Mouse (Mus musculus): Measurements from ENCODE around the gene Palm2.

The Palm2 gene

DNA sequence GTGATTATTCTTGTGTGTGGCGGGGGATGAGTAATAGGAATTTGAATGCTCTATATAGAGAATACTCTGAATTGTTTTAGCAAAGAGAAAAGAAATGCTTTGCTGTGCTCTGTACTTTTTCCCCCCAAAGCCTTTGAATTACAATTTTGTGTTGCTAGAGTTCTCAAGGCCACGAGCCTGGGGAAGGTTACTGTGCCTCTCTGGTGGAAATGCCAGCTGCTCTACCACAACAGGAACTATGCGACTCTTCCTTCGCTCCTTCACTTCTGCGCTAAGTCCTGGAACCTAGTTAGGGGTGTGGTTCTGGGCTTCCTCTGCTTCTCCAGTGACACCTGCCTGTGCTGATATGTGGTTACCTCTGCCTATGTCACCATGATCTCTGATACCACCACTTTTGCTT is 178.7 kb downstream of the Palm2 start:
- ATAC-seq (ENCODE audit: low TSS enrichment): peak; percentile 44; the same call in 1 of the 2 replicates

DNA sequence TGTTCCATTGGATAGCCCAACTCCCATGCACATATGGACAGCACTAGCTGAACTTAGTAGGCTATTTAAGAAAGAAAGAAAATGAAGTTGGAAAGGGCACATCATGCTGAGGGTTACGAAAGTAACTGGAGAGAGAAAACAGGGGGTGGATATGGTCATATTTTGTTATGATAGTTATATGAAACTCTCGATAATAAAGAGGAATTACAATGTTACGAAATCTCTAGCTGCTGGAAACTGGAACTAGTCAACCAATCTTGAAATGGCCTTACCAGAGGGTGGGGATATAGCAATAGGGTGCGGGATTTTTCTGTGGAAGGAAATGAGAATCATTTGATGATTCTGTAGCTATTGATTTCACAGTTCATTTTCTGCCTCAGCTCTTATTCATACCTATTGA is 180.6 kb downstream of the Palm2 start:
- ATAC-seq (ENCODE audit: low TSS enrichment): no peak

DNA sequence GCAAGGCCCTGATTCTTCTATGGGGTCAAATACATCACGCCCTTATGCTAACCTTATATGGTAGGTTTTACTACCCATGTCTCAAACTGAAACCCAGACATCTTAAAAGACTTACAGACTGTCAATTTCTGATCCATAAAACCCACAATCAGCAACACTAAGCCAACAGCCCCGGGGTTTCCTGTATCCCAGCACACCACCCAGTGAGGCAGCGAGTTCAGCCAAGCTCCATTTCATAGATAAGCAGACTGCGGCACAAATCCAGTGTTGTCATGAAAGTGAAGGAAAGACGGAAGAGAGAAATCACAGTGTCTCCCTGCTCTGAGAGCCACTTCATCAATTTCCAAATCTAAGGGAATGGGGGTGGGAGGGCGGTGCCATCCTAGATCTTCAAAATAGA is 184.7 kb downstream of the Palm2 start:
- ATAC-seq (ENCODE audit: low TSS enrichment): no peak

DNA sequence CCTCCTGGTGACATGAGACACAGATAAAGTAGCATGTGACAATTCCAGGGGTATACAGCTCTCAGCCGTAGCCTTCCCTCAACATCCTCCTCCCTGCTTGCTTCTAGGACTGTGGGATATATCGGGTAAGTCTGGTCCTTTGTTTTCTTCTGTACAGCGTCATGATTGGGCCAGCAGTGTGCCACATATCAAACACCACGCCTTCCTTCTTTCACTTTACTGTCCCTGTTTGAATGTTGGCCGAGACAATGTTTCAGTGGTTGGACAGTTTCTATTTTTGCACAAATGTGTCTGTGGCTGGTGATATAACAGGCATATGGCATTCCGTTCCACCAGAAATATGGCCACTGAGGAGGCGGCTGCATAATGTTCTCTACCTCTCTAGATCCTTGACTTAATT is 188.8 kb downstream of the Palm2 start:
- peak; percentile 97 for ATAC-seq (ENCODE audit: low TSS enrichment)

DNA sequence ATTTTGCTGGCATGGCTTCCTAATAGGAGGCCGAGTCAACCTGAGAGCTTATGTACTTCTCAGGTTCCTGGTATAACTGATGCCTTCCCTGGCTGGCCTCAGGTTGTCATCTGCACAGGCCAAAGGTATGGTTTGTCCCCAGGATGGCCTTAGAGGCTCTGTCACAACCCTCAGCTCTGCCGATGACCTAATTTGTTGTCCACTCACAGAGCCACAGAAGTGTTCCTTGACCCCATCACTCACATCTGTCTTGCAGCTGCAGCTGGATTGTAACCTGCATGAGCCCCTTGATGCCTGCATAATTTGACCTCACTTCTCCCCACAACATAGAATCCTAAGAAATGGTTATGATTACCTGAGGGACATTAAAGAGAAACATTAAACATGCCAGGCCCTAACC is 190.8 kb downstream of the Palm2 start:
- no peak for ATAC-seq (ENCODE audit: low TSS enrichment)

DNA sequence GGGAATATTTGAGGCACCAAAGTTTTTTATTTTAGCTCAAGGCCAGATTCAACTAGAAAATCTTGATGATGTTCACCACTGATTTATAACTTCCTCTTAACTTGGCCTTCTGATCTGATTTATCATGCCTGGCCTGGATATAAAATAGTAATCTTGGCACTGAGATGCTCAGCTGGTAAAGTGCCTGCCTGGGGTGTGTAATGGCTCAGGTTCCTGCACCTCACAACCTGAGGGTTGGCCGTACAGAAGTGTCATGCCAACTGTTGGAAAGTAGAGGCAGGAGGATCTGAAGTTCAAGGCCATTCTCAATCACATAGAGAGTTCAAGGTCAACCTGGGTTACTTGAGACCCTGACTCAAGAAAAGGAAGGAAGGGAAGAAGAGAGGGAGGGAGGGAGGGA is 191.3 kb downstream of the Palm2 start:
- ATAC-seq (ENCODE audit: low TSS enrichment): no peak

DNA sequence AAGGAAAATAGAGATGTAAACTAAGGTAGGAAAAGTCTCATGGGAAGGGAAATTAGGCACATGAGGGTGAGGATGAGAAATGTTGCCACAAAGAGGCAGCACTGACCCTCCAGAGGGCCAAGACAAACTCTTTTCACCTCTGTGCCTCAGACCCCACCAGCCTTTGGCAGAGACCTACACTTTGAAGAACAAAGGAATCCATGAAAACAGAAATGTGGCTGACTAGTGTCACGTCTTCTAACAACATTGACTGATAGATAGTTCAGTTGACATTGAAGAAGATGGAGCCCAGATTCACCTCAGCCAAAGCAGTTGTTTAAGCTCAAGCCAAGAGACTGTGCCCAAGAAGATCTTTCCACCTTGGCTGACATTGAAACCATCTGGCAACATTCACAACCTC is 191.7 kb downstream of the Palm2 start:
- ATAC-seq (ENCODE audit: low TSS enrichment): no peak

DNA sequence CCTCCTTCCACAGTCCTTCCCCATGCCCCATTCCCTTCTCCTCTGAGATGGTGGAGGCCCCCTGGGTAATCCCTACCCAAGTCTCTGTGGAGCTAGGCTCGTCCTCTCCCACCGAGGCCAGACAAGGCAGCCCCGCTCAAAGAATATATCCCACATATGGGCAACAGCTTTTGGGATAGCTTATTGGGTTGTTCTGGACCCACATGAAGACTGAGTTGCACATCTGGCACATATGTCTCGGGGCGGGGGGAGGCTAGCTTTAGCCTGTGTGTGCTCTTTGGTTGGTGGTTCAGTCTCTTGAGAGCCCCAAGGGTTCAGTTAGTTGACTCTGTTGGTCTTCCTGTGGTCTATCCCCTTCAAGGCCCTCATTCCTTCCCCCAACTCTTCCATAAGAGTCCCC is 192.9 kb downstream of the Palm2 start:
- no peak for ATAC-seq (ENCODE audit: low TSS enrichment)

DNA sequence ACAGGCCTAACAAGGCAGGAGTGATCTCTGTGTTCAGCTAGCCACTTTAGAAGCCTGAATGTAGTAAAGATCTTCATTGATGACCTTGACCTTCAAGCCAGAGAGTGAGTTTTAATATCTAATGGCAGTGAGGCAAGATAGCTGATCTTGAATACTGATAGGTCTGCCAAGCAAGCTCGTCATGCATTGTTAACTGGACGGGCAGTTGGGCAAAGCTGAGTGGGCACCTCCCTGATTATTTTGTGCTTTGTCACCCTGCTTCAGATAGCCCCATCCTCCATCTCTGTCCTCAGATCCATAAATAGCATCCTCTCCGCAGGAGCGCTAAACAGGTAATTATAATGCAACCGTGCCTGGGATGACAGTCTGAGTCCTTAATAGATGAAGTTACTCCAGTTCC is 198.3 kb downstream of the Palm2 start:
- ATAC-seq (ENCODE audit: low TSS enrichment): no peak

DNA sequence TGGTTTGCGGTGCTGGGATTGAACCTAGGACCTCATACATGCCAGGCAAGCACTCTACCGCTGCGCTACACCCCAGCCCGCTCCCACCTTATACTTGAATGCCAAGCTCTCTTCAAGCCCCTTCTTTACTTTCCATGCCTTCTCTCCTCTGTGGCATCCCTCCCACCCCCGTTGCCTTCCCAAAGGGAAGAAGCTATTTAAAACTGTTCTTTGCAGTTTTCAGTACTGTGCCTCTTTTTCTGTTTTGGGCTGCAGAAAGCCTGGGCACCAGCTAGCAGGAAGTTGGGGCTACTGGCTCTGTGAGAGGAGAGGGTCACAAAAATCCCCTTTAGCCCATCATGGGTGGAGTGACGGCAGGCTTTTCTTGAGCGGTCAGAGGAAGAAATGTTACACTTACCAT is 199.0 kb downstream of the Palm2 start:
- peak; percentile 72 for ATAC-seq (ENCODE audit: low TSS enrichment)

DNA sequence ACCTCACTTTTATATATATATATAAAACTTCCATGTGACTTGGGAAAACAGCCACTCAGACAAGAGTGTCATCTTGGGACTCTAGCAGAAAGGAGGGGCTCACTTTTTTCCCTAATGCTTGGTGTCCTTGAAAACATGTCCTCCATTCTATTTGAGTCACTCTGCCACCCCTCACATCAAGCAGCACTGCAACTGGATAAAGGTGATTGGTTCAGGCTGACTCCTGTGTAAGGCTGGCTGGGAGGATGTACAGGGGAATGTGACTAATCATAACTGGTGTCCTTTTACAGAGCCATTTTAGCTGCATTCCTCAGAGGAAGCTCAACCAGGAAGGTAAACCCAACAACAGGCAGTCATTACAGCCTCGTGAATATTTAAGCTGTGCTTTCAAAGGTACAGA is 200.9 kb downstream of the Palm2 start:
- ATAC-seq (ENCODE audit: low TSS enrichment): no peak

DNA sequence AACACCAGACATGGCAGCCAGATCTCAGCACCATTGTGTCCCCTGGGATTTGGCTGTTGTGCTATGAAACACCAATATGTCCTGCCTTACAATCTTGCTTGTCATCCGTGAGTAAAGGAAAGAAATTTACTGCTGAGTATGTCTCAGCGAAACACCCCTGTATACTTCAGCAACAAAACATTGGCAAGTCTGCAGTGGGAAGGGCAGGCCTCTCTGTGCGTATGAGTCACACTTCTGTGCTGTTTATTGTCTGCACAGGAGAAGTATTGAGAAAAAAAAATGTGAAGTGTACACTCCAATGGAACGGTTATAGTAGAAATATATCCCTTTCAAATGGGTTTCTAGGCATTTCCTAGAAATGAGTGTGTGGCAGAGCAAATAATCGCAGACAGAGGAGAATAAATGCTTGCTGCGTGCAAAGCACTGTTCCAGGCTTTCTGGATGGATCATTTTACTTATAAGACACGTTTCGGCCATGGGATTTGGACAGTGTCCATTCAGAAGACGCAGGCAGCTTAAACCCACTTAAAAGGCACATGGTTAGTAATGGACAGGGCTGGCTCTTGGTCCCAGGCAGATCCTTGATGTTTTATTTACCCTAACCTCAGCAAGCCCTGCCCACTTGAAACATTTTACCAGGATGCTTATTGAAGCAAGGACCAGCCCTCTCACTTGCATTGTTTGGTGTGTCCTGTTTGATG is 202.9 kb downstream of the Palm2 start:
- no peak for ATAC-seq (ENCODE audit: low TSS enrichment)

DNA sequence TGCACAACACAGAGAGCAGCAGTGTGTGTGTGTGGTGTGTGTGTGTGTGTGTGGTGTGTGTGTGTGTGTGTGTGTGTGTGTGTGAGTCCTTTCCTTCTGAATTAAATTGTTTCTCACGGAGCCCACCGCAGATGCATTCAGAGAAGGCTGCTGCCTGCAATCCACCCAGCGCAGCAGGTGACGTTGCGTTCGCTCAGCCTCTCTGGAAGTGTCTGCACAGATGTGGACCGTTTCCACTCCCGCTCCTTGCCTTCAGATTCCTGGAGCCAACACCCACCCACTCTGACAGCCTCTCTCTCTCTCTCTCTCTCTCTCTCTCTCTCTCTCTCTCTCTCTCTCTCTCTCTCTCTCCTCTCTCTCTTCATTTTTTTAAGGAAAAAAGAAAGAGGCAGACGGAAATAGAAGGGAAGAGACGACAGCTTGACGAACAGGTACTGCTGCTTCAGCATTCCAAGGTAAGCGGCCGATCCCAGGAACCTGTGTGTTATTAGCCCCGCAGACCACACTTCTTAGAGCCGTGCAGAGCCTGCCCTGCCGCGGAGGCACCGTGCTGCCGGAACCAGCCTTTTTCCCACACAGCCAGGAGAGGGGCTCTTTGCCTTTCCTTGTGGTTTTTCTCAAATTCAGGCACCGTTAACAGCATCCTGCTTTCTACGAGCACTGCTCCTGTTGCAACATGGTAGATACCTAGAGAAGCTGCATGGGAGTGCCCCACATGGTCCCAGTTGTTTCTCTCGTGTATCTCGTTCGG is 203.8 kb downstream of the Palm2 start:
- ATAC-seq (ENCODE audit: low TSS enrichment): peak; percentile 48

DNA sequence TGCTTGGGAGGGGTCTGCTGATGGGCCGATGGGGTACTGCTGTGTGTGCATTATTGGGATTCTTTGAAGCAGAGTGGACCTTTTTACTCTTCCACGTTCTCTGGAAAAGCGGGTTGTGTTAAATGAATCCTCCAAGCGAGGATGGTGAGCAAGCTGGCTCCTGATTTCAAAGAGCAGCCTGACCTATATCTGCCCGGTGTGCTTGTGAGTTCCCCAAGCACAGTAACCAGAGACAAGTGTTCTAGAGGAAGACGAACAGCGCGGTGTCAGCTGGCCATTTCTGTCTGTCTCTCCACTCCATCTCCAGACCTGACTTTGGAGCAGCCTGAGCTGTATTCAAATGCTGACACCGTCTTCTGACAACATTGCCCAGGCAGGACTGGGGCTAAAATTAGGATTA is 204.9 kb downstream of the Palm2 start:
- peak; percentile 33; the same call in 1 of the 2 replicates for ATAC-seq (ENCODE audit: low TSS enrichment)

DNA sequence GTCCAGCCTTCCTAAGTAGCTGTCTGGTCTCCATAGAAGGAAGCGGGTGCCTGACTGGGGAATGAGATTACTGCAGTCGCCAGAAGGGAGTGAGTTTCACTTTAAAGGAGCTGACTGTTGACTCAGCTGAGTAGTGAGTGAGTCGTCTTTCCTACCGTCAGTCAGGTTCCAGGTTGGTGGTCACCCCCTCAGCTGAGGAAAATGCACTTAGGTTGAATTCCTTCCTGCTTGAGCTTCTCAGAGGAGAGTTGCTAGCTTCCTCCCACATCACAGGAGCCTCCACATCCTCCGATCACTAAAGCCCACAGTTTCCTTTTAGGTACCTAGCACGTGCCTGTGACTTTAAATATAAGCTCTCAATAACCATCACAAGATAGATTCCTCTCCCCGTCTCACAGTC is 206.2 kb downstream of the Palm2 start:
- peak; percentile 50 for ATAC-seq (ENCODE audit: low TSS enrichment)

DNA sequence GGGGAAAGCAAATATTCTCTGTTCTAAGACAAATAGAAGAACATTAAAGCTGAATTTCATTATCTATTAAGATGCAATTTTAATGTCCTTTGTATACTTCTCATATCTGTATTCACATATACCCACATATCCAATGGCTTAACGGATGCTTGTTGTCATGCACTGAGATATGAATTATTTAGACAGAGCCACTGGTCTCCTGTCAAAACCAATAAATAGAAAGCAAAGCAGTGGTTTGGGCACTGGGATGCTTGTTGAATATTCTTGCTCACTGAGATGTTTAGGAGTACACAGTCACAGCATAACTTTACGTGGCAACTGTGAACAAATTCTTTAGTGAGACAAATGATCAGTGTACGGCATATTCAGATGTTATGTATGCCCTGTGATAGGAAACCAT is 206.9 kb downstream of the Palm2 start:
- ATAC-seq (ENCODE audit: low TSS enrichment): no peak

DNA sequence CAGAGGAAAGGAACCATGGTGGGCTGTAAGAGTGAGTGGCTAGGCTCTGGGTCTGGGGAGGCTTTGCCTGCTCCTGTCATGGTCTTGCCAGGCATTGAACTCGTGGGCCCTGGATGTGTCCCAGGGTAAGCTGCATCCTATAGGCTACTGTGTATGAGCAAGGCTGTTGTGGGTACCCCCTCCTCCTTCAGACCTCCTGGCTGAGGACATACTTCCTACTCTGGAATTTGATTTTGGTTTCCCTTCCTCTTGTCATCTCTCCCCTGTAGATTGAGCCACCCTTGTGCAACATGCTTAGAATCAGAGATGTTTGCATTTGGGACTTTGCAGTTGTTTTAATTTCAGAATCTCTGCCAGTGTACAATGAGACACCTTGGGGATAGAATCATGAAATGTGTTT is 216.9 kb downstream of the Palm2 start:
- ATAC-seq (ENCODE audit: low TSS enrichment): no peak

DNA sequence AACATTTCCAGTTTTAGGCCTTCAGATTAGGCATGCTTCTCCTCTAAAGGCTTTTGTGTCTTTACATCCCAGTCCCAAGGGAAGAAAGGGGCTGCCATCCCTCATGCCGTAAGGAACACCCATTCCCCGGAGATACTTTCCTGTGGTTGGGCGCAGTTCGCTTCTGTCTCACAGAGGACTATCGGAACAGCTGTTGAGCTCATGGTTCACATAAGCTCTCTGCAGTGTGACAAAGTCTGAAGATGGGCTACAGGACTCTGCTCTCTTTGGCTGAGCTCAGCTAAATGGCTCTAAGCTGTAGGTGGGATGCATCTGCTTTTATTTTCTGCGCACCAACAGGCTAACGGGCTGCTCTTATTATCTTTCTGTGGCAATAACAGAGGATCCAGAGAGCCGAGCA is 217.5 kb downstream of the Palm2 start:
- ATAC-seq (ENCODE audit: low TSS enrichment): peak; percentile 48

DNA sequence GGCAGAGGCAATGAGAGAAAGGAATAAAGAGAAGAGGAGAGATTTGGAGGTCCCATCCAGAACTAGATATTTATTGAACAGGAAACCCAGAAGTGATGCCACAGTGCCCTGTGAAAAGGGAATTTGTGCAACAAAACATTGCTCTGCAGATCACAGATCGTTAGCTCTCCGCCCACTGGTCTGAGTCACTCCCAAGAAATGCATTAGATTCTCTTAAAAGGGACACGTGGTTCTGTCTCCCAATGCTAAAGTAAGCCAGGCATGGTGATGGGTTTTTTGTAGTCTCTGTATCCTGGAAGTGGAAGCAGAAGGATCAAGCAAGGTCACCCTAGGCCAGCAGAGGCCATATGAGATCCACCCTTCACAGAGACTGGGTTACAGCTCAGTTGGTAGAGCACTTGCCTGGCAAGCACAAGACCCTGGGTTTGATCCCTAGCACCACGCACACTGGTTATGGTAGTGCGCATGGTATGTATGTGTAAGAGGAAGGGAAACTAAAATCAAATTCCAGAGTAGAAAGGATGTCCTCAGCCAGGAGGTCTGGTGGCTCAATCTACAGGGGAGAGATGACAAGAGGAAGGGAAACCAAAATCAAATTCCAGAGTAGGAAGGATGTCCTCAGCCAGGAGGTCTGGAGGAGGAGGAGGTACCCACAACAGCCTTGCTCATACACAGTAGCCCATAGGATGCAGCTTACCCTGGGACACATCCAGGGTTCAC is 218.3 kb downstream of the Palm2 start:
- ATAC-seq (ENCODE audit: low TSS enrichment): peak; percentile 75

DNA sequence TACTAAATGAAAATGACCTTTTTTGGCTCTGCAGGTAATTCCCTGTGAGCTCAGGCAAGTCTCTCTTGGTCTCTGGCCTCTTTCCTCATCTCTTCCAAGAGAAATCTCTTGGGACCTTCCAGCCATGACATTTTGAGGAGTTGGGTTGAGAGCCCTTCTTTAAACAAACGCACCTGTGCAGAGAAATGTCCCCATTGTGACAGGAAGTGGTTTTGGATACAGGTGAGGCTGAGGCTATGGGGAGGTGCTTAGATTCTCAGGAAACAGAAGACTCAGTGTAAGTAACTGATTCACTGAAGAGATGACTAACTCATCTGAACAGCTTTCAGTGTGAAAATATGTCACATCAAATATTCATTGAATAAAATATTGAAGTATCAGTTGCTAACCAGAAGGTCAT is 221.9 kb downstream of the Palm2 start:
- ATAC-seq (ENCODE audit: low TSS enrichment): no peak

DNA sequence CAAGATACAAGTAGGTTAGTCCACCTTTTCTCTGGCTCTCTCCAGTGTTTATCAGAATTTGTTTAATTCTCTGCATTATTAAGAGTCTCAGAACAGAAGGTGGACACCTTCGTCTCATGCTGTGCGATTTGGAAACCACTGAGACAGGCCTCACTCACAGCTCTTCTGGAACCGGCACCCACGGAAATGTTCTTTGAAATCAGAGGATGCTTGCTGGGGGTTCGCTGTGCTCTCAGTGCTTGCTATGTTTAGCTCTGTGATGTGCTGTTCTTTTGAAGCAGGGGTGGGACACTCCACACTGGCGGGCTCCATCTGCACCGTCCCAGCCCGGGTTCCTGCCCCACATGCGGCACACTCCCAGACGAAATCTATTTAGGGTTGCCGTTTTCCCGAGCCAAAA is 222.3 kb downstream of the Palm2 start:
- peak; percentile 66 for ATAC-seq (ENCODE audit: low TSS enrichment)

DNA sequence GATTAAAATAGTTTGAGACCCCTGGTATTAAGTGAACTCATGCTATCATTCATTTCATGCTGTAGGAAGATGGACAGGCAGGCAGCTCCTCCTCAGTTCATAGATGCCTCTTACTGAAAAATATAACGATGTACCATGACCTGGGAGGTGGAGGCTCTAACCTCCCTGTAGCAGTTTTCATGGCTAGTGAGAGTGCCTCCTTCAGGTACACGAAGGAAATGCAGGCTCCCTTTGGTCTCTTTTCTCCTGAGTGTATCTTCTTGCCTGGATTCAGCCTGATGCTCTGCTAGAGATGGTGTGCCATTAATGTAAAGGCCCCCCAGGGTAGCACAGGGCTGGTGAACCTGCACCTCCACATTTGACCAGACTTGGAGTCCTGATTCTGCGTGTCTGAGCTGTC is 222.8 kb downstream of the Palm2 start:
- ATAC-seq (ENCODE audit: low TSS enrichment): no peak

DNA sequence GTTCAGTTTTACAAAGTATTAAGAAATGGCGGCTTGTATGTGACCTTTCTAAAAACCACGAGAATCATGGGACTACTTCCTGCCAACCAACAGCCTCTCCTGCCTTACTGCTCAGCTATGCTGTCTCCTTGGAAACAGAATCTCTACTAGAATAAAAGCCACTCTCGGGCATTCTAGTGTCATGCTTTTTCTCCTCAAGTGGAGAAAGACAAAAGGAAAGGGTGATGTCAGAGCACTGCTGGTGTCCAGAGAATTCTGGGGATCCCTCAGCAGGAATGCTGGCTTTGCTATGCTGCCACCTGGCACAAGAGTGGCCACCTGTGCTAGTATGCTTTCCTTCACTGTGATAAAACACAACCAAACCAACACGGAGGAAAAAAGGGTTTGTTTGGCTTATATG is 226.4 kb downstream of the Palm2 start:
- peak; percentile 3; the same call in 1 of the 2 replicates for ATAC-seq (ENCODE audit: low TSS enrichment)

Data from frontal cortex, adult (tissue).